Mouse (Mus musculus) cortical plate, adult 2 months (tissue): Measurements from ENCODE around the gene Dusp16.

ENCODE experiments used
- CTCF ChIP-seq: fragments of 200-500 bp; IDR thresholded peaks from 2 replicates; pipeline ENCODE4 v1.5.1; 2011; ENCODE audit warnings: mild to moderate bottlenecking, control low read depth, low read length; ENCODE audit not compliant: insufficient read depth; ENCODE audit errors: extremely low read depth
- POLR2A ChIP-seq: fragments of 200-500 bp; IDR thresholded peaks from 2 replicates; pipeline ENCODE4 v1.6.1; 2011; ENCODE audit warnings: mild to moderate bottlenecking, low read length, control low read depth; ENCODE audit not compliant: insufficient read depth; ENCODE audit errors: extremely low read depth

DNA sequence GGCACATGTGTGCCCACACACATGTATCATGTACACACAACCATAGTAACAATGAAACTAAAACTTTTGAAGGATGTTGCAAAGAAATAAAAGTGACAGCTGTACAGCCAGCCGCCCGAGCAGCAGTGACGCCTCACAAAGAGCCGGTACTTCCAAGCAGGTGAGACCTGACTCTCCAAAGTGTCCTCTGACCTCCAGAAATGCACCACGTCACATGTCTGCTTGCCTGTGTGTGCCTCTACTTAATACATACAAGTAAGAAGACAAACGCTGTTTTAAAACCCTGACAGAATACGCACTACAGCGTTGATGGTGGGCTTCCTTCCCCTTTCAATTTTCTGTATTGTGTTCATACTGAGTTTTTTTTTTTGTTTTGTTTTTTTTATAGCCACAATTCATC lies 69.5 kb downstream of the Dusp16 start:
- TF ChIP-seq POLR2A, result no peak
- TF ChIP-seq CTCF, result no peak
